ENCODE assay signal across 18 mouse cellular contexts in genomic region chr9:8157011-8157410, GRCm38 (mm10). TPM values are rescaled to one million over a fixed set of nuclear protein-coding genes. Genes with fewer than 3 reads are reported as not detected.
"Had no signal": no experiment of that assay in that cellular context is flagged by ENCODE, and none has a peak within 500 bp of the region (broad histone marks: within the 10 kb centered on the region; RNA-seq: fewer than 3 reads in every experiment).

No protein-coding gene starts in this region.

- H3K4me1 ChIP-seq: liver, embryonic 13.5 days; lung, embryonic 15.5 days; megakaryocyte, embryonic 14.5 days; midbrain, embryonic 15.5 days; stomach, embryonic 15.5 days had no signal

- H3K27me3 ChIP-seq: liver, embryonic 13.5 days; lung, embryonic 15.5 days; megakaryocyte, embryonic 14.5 days; midbrain, embryonic 15.5 days; stomach, embryonic 15.5 days had no signal

- ATAC-seq: intestine, embryonic 16.5 days; liver, postnatal 0 days; midbrain, embryonic 15.5 days had no signal

- H3K4me3 ChIP-seq: layer of hippocampus, adult 2 months; liver, embryonic 13.5 days; lung, embryonic 15.5 days; megakaryocyte, embryonic 14.5 days; midbrain, embryonic 15.5 days; stomach, embryonic 15.5 days had no signal

- DNase-seq: kidney, adult 8-10 months; kidney, postnatal 4 days; liver; liver, embryonic 13.5 days; liver, postnatal 0 days; lung, postnatal 14 days; right cerebral cortex, postnatal 14 days; thymus, adult 2 months; thymus, postnatal 25 days had no signal

- H3K9me3 ChIP-seq: liver, embryonic 13.5 days; lung, embryonic 15.5 days; megakaryocyte, embryonic 14.5 days; midbrain, embryonic 15.5 days; stomach, embryonic 15.5 days had no signal

- H3K27ac ChIP-seq: layer of hippocampus, adult 2 months; liver, embryonic 13.5 days; lung, embryonic 15.5 days; macrophage; midbrain, embryonic 15.5 days; stomach, embryonic 15.5 days had no signal

- H3K36me3 ChIP-seq: liver, embryonic 13.5 days; lung, embryonic 15.5 days; midbrain, embryonic 15.5 days; stomach, embryonic 15.5 days had no signal

- H3K9ac ChIP-seq: liver, embryonic 13.5 days; liver, postnatal 0 days; lung, embryonic 15.5 days; midbrain, embryonic 15.5 days; stomach, embryonic 15.5 days had no signal

- H3K4me2 ChIP-seq: liver, embryonic 13.5 days; lung, embryonic 15.5 days; midbrain, embryonic 11.5 days; midbrain, embryonic 15.5 days; stomach, embryonic 15.5 days had no signal

RNA-seq across cellular contexts. Expression of gene Cep126, which starts 22.9 kb away (rescaled TPM):
- total RNA-seq: monocyte, adult 5-6 weeks had no signal
